Mouse (Mus musculus): Measurements from ENCODE around the gene Agbl5. TPM values are rescaled to one million over a fixed set of nuclear protein-coding genes. Genes with fewer than 3 reads are reported as not detected.

Agbl5 gene
- total and polyA plus RNA-seq, 2 experiments from 2014 or later: 4.2 to 28.2 TPM

- H3K4me3 ChIP-seq (ENCODE audit: low read depth, low read length): no peak overlapping the region
- TF ChIP-seq EP300 (IDR thresholded peaks at IDR 0.05; ENCODE audit: low read depth): no peak
- TF ChIP-seq CTCF (IDR thresholded peaks at IDR 0.05; ENCODE audit: low read depth): no peak
- WGBS: 73% methylated on average over 11 of the region's 11 CpGs
- no peaks in the 10 kb centered on the region for H3K27me3 ChIP-seq (ENCODE audit: control insufficient read depth, insufficient read depth, low read length)
- ATAC-seq (ENCODE audit: insufficient read depth, low read depth) (no peak), DNase-seq (ENCODE audit: low spot score) (no peak)
- no peak overlapping the region for H3K9ac ChIP-seq (replicated peaks; ENCODE audit: low read depth, low read length)
- no peaks in the 10 kb centered on the region for H3K9me3 ChIP-seq (replicated peaks; ENCODE audit: control insufficient read depth, low read length)
- H3K36me3 ChIP-seq (replicated peaks; ENCODE audit: control insufficient read depth, insufficient read depth, low read length): peaks cover 20% of the 10 kb centered on the region; the same call in 1 of the 2 replicates
- no peak overlapping the region for H3K4me2 ChIP-seq (ENCODE audit: low read depth, low read length)
- H3K4me1 ChIP-seq (ENCODE audit: control insufficient read depth, insufficient read depth): peaks cover 25% of the 10 kb centered on the region
- no peak overlapping the region for H3K27ac ChIP-seq (ENCODE audit: low read depth)
Observed at GRCm38 (mm10) chr5:30919831-30920614, 31.5 kb downstream of the Agbl5 start.

- no peak for ATAC-seq (ENCODE audit: insufficient read depth, low read depth)
Observed at GRCm38 (mm10) chr5:30920621-30921020, 32.1 kb downstream of the Agbl5 start.

GRCm38 (mm10) chr5:30921256-30922033 is 33.0 kb downstream of the Agbl5 start, which contains the start of gene Khk:
TSS of gene Khk (plus strand) at chr5:30921431.
- Histone ChIP-seq H3K4me1 (ENCODE audit: control insufficient read depth, insufficient read depth) (peaks cover 15% of the 10 kb centered on the region; the same call in 1 of the 2 replicates), H3K27me3 (ENCODE audit: control insufficient read depth, insufficient read depth, low read length) (no peaks in the 10 kb centered on the region), H3K27ac (ENCODE audit: low read depth) (peak within 1 kb of the TSS; percentile 82), H3K36me3 (replicated peaks; ENCODE audit: control insufficient read depth, insufficient read depth, low read length) (peaks cover 20% of the 10 kb centered on the region; the same call in 1 of the 2 replicates), H3K9ac (replicated peaks; ENCODE audit: low read depth, low read length) (peak within 1 kb of the TSS; percentile 49), H3K9me3 (replicated peaks; ENCODE audit: control insufficient read depth, low read length) (no peaks in the 10 kb centered on the region), H3K4me3 (ENCODE audit: low read depth, low read length) (peak within 1 kb of the TSS; percentile 65), H3K4me2 (ENCODE audit: low read depth, low read length) (peak within 1 kb of the TSS; percentile 78)
- whole genome bisulfite sequencing: 1% methylated on average over 38 of the region's 40 CpGs
- DNase-seq (ENCODE audit: low spot score) (peak; percentile 87), ATAC-seq (ENCODE audit: insufficient read depth, low read depth) (peak; percentile 85)
- no peak for TF ChIP-seq EP300 (IDR thresholded peaks at IDR 0.05; ENCODE audit: low read depth)
- peak; percentile 88 for TF ChIP-seq CTCF (IDR thresholded peaks at IDR 0.05; ENCODE audit: low read depth)

More at GRCm38 (mm10) chr5:30920621-30921020, 32.1 kb downstream of the Agbl5 start:
- Histone ChIP-seq H3K4me2 (ENCODE audit: low read depth, low read length) (peak overlapping the region; percentile 78; the same call in 1 of the 2 replicates), H3K9me3 (replicated peaks; ENCODE audit: control insufficient read depth, low read length) (no peaks in the 10 kb centered on the region), H3K4me1 (ENCODE audit: control insufficient read depth, insufficient read depth) (peaks cover 19% of the 10 kb centered on the region), H3K4me3 (ENCODE audit: low read depth, low read length) (no peak overlapping the region), H3K27me3 (ENCODE audit: control insufficient read depth, insufficient read depth, low read length) (no peaks in the 10 kb centered on the region), H3K36me3 (replicated peaks; ENCODE audit: control insufficient read depth, insufficient read depth, low read length) (peaks cover 20% of the 10 kb centered on the region; the same call in 1 of the 2 replicates), H3K27ac (ENCODE audit: low read depth) (no peak overlapping the region), H3K9ac (replicated peaks; ENCODE audit: low read depth, low read length) (no peak overlapping the region)
- DNase-seq (ENCODE audit: low spot score): no peak
- TF ChIP-seq EP300 (IDR thresholded peaks at IDR 0.05; ENCODE audit: low read depth) (no peak), CTCF (IDR thresholded peaks at IDR 0.05; ENCODE audit: low read depth) (no peak)
- WGBS: 67% methylated on average over 19 of the region's 19 CpGs

- peak overlapping the region; percentile 78 for H3K4me2 ChIP-seq (ENCODE audit: low read depth, low read length)
- H3K9me3 ChIP-seq (replicated peaks; ENCODE audit: control insufficient read depth, low read length): no peaks in the 10 kb centered on the region
- DNase-seq (ENCODE audit: low spot score): no peak
- H3K4me3 ChIP-seq (ENCODE audit: low read depth, low read length): peak overlapping the region; percentile 65
- WGBS: 43% methylated on average over 10 of the region's 10 CpGs
- H3K4me1 ChIP-seq (ENCODE audit: control insufficient read depth, insufficient read depth): peaks cover 6% of the 10 kb centered on the region; the same call in 1 of the 2 replicates
- no peak for ATAC-seq (ENCODE audit: insufficient read depth, low read depth)
- H3K27ac ChIP-seq (ENCODE audit: low read depth): no peak overlapping the region
- peaks cover 14% of the 10 kb centered on the region; the same call in 1 of the 2 replicates for H3K36me3 ChIP-seq (replicated peaks; ENCODE audit: control insufficient read depth, insufficient read depth, low read length)
- no peak overlapping the region for H3K9ac ChIP-seq (replicated peaks; ENCODE audit: low read depth, low read length)
- H3K27me3 ChIP-seq (ENCODE audit: control insufficient read depth, insufficient read depth, low read length): no peaks in the 10 kb centered on the region
- TF ChIP-seq EP300 (IDR thresholded peaks at IDR 0.05; ENCODE audit: low read depth) (no peak), CTCF (IDR thresholded peaks at IDR 0.05; ENCODE audit: low read depth) (no peak)
Observed at GRCm38 (mm10) chr5:30922581-30923041, 34.1 kb downstream of the Agbl5 start.

- TF ChIP-seq EP300 (IDR thresholded peaks at IDR 0.05; ENCODE audit: low read depth) (no peak), CTCF (IDR thresholded peaks at IDR 0.05; ENCODE audit: low read depth) (no peak)
- Histone ChIP-seq H3K9me3 (replicated peaks; ENCODE audit: control insufficient read depth, low read length) (no peaks in the 10 kb centered on the region), H3K36me3 (replicated peaks; ENCODE audit: control insufficient read depth, insufficient read depth, low read length) (peaks cover 10% of the 10 kb centered on the region; the same call in 1 of the 2 replicates), H3K27me3 (ENCODE audit: control insufficient read depth, insufficient read depth, low read length) (no peaks in the 10 kb centered on the region), H3K4me3 (ENCODE audit: low read depth, low read length) (no peak overlapping the region), H3K4me2 (ENCODE audit: low read depth, low read length) (no peak overlapping the region), H3K9ac (replicated peaks; ENCODE audit: low read depth, low read length) (no peak overlapping the region), H3K4me1 (ENCODE audit: control insufficient read depth, insufficient read depth) (peaks cover 6% of the 10 kb centered on the region; the same call in 1 of the 2 replicates), H3K27ac (ENCODE audit: low read depth) (no peak overlapping the region)
- no peak for ATAC-seq (ENCODE audit: insufficient read depth, low read depth)
- WGBS: 78% methylated on average over 6 of the region's 6 CpGs
- DNase-seq (ENCODE audit: low spot score): no peak
Observed at GRCm38 (mm10) chr5:30923119-30923518, 34.6 kb downstream of the Agbl5 start.
